Mouse (Mus musculus): ENCODE results near the gene Gdpd1. TPM values are rescaled to one million over a fixed set of nuclear protein-coding genes. Genes with fewer than 3 reads are reported as not detected.
A peak's percentile ranks its signal among the peaks of the same experiment; 100 is the strongest.
"Not testable (repeated sequence)": the region's sequence is repeated elsewhere in the genome, so short reads cannot be mapped to it uniquely, and the experiment has no call there.

Gdpd1 gene
- polyA plus RNA-seq, 1 experiment from 2014 or later = 24.9 TPM

DNA sequence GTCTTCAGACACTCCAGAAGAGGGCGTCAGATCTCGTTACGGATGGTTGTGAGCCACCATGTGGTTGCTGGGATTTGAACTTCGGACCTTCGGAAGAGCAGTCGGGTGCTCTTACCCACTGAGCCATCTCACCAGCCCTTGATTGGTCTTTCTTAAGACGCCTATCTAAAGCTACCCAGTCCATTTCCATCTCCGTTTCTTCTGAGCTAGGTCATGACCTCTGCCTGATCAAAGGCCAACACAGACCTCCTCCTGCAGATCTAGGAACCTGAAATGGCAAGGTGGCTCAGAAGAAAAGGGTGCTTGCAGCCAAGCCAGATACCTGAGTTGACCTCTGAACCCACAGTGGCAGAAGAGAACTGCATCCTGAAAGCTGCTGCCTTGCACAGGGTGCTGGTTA, 50.6 kb downstream of the Gdpd1 start:
- not testable (repeated sequence) for H3K4me2 ChIP-seq; H3K36me3 ChIP-seq; H3K27ac ChIP-seq; H3K4me3 ChIP-seq; H3K27me3 ChIP-seq; H3K9ac ChIP-seq; ATAC-seq (ENCODE audit: borderline replicate concordance, extremely low read depth, low FRiP score, low TSS enrichment); H3K9me3 ChIP-seq
- H3K4me1 ChIP-seq = peaks cover 14% of the 10 kb centered on the region
- WGBS = 66% methylated on average over 8 of the region's 8 CpGs

- no peak for ATAC-seq (ENCODE audit: borderline replicate concordance, extremely low read depth, low FRiP score, low TSS enrichment)
- Histone ChIP-seq H3K4me1 (peaks cover 14% of the 10 kb centered on the region), H3K27me3 (no peaks in the 10 kb centered on the region), H3K4me2 (no peak overlapping the region), H3K27ac (no peak overlapping the region), H3K9ac (no peak overlapping the region), H3K36me3 (no peaks in the 10 kb centered on the region), H3K9me3 (no peaks in the 10 kb centered on the region), H3K4me3 (no peak overlapping the region)
- 58% methylated on average over 4 of the region's 4 CpGs for WGBS
Observed at GRCm38 (mm10) chr11:87022765-87023164, 51.1 kb downstream of the Gdpd1 start.

- Histone ChIP-seq H3K36me3 (no peaks in the 10 kb centered on the region), H3K4me3 (no peak overlapping the region), H3K4me2 (no peak overlapping the region), H3K27me3 (no peaks in the 10 kb centered on the region), H3K27ac (no peak overlapping the region), H3K9me3 (no peaks in the 10 kb centered on the region), H3K9ac (no peak overlapping the region), H3K4me1 (peaks cover 9% of the 10 kb centered on the region)
- no peak for ATAC-seq (ENCODE audit: borderline replicate concordance, extremely low read depth, low FRiP score, low TSS enrichment)
Observed at GRCm38 (mm10) chr11:87021551-87021950, 52.3 kb downstream of the Gdpd1 start.

- H3K9ac ChIP-seq = no peak overlapping the region
- no peaks in the 10 kb centered on the region for H3K9me3 ChIP-seq
- H3K4me1 ChIP-seq = no peaks in the 10 kb centered on the region
- no peak overlapping the region for H3K4me2 ChIP-seq
- no peaks in the 10 kb centered on the region for H3K36me3 ChIP-seq
- H3K4me3 ChIP-seq = no peak overlapping the region
- 68% methylated on average over 5 of the region's 5 CpGs for WGBS
- H3K27ac ChIP-seq = no peak overlapping the region
- H3K27me3 ChIP-seq = no peaks in the 10 kb centered on the region
- no peak for ATAC-seq (ENCODE audit: borderline replicate concordance, extremely low read depth, low FRiP score, low TSS enrichment)
Observed at GRCm38 (mm10) chr11:87020449-87020848, 53.4 kb downstream of the Gdpd1 start.

GRCm38 (mm10) chr11:87019431-87019830, 54.4 kb downstream of the Gdpd1 start:
- Histone ChIP-seq H3K27me3 (no peaks in the 10 kb centered on the region), H3K36me3 (no peaks in the 10 kb centered on the region), H3K27ac (no peak overlapping the region), H3K4me1 (no peaks in the 10 kb centered on the region), H3K4me3 (no peak overlapping the region), H3K9ac (no peak overlapping the region), H3K9me3 (no peaks in the 10 kb centered on the region), H3K4me2 (no peak overlapping the region)
- WGBS = 78% methylated on average over 8 of the region's 8 CpGs
- ATAC-seq (ENCODE audit: borderline replicate concordance, extremely low read depth, low FRiP score, low TSS enrichment) = no peak

GRCm38 (mm10) chr11:87018081-87018480, 55.8 kb downstream of the Gdpd1 start:
- no peak overlapping the region for H3K27ac ChIP-seq

GRCm38 (mm10) chr11:87015691-87016090, 58.2 kb downstream of the Gdpd1 start:
- no peak overlapping the region for H3K4me2 ChIP-seq
- no peak for ATAC-seq (ENCODE audit: borderline replicate concordance, extremely low read depth, low FRiP score, low TSS enrichment)
- no peak overlapping the region for H3K9ac ChIP-seq
- H3K27ac ChIP-seq = no peak overlapping the region
- no peaks in the 10 kb centered on the region for H3K9me3 ChIP-seq
- WGBS = 62% methylated on average over 3 of the region's 3 CpGs
- H3K27me3 ChIP-seq = no peaks in the 10 kb centered on the region
- H3K4me1 ChIP-seq = no peaks in the 10 kb centered on the region
- H3K36me3 ChIP-seq = no peaks in the 10 kb centered on the region
- H3K4me3 ChIP-seq = no peak overlapping the region

More at GRCm38 (mm10) chr11:87018081-87018480, 55.8 kb downstream of the Gdpd1 start:
- Histone ChIP-seq H3K27me3 (no peaks in the 10 kb centered on the region), H3K4me1 (no peaks in the 10 kb centered on the region), H3K9me3 (no peaks in the 10 kb centered on the region), H3K4me3 (no peak overlapping the region), H3K4me2 (no peak overlapping the region), H3K36me3 (no peaks in the 10 kb centered on the region), H3K9ac (no peak overlapping the region)
- 54% methylated on average over 4 of the region's 4 CpGs for WGBS
- ATAC-seq (ENCODE audit: borderline replicate concordance, extremely low read depth, low FRiP score, low TSS enrichment) = no peak

DNA sequence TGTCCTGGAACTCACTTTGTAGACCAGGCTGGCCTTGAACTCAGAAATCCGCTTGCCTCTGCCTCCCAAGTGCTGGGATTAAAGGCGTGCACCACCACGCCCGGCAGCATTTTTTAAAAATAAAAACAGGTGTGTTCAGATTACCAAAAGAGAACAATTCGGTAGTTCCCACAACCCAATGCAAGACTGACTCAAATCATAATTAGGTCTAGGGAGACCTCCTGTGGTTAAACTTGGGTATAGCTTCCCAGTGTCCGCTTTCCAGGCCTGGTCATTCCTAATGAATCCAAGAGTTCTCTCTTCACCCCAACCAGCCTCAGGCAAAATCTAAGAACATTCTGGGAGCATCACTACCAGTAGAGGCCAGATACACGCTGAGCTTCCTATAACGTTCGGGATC, 63.4 kb downstream of the Gdpd1 start:
- Histone ChIP-seq H3K9ac (no peak overlapping the region), H3K4me3 (no peak overlapping the region), H3K27me3 (no peaks in the 10 kb centered on the region), H3K4me2 (no peak overlapping the region), H3K4me1 (peaks cover 12% of the 10 kb centered on the region; the same call in 1 of the 2 replicates), H3K9me3 (no peaks in the 10 kb centered on the region), H3K27ac (no peak overlapping the region), H3K36me3 (no peaks in the 10 kb centered on the region)
- ATAC-seq (ENCODE audit: borderline replicate concordance, extremely low read depth, low FRiP score, low TSS enrichment) = no peak
- 19% methylated on average over 9 of the region's 9 CpGs for WGBS

- 13% methylated on average over 8 of the region's 8 CpGs for WGBS
- Histone ChIP-seq H3K27me3 (no peaks in the 10 kb centered on the region), H3K4me2 (no peak overlapping the region), H3K9me3 (no peaks in the 10 kb centered on the region), H3K4me1 (peaks cover 18% of the 10 kb centered on the region), H3K9ac (no peak overlapping the region), H3K36me3 (no peaks in the 10 kb centered on the region), H3K4me3 (no peak overlapping the region), H3K27ac (peak overlapping the region; percentile 48; the same call in 1 of the 2 replicates)
- ATAC-seq (ENCODE audit: borderline replicate concordance, extremely low read depth, low FRiP score, low TSS enrichment) = no peak
Observed at GRCm38 (mm10) chr11:87007371-87007770, 66.5 kb downstream of the Gdpd1 start.

- no peak for ATAC-seq (ENCODE audit: borderline replicate concordance, extremely low read depth, low FRiP score, low TSS enrichment)
- no peak overlapping the region for H3K4me3 ChIP-seq
- 38% methylated on average over 12 of the region's 12 CpGs for WGBS
- H3K9me3 ChIP-seq = no peaks in the 10 kb centered on the region
- no peak overlapping the region for H3K4me2 ChIP-seq
- H3K36me3 ChIP-seq = no peaks in the 10 kb centered on the region
- H3K9ac ChIP-seq = no peak overlapping the region
- H3K27ac ChIP-seq = peak overlapping the region; percentile 48
- H3K27me3 ChIP-seq = no peaks in the 10 kb centered on the region
- H3K4me1 ChIP-seq = peaks cover 18% of the 10 kb centered on the region
Observed at GRCm38 (mm10) chr11:87004960-87005755, 68.7 kb downstream of the Gdpd1 start.

GRCm38 (mm10) chr11:87002078-87002829, 71.6 kb downstream of the Gdpd1 start:
- WGBS = 71% methylated on average over 10 of the region's 10 CpGs
- H3K4me1 ChIP-seq = peaks cover 12% of the 10 kb centered on the region
- no peaks in the 10 kb centered on the region for H3K27me3 ChIP-seq
- H3K36me3 ChIP-seq = no peaks in the 10 kb centered on the region
- H3K4me2 ChIP-seq = no peak overlapping the region
- H3K9ac ChIP-seq = no peak overlapping the region
- no peak overlapping the region for H3K27ac ChIP-seq
- H3K4me3 ChIP-seq = no peak overlapping the region
- no peaks in the 10 kb centered on the region for H3K9me3 ChIP-seq
- ATAC-seq (ENCODE audit: borderline replicate concordance, extremely low read depth, low FRiP score, low TSS enrichment) = no peak

DNA sequence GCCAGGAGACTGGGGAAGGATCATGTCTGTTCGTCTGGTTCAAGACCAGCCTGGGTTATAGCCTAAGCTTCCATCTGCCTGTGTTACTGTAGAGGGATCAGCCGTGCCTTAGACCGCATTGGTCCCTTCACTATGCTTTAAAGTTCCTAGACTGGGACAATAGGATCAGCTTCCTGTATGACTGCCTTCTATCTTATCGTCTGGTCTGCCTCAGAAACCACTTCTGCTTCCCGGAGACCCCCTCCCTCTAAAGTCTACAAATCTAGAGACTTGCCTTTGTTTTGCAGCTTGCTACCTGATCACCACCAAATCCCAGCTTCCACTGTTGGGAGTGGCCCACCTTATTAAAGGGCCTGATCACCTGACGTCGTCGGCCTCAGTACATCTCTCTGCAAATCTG, 72.6 kb downstream of the Gdpd1 start:
- H3K4me3 ChIP-seq = no peak overlapping the region
- WGBS = 74% methylated on average over 8 of the region's 8 CpGs
- no peak overlapping the region for H3K9ac ChIP-seq

More for the DNA sequence above, 72.6 kb downstream of the Gdpd1 start:
- Histone ChIP-seq H3K27me3 (no peaks in the 10 kb centered on the region), H3K4me1 (peaks cover 8% of the 10 kb centered on the region), H3K4me2 (no peak overlapping the region), H3K27ac (no peak overlapping the region), H3K36me3 (no peaks in the 10 kb centered on the region), H3K9me3 (no peaks in the 10 kb centered on the region)
- ATAC-seq (ENCODE audit: borderline replicate concordance, extremely low read depth, low FRiP score, low TSS enrichment) = no peak
